Mouse (Mus musculus) macrophage (primary cell): ENCODE measurements around the gene Tvp23a. TPM values are rescaled to one million over a fixed set of nuclear protein-coding genes. Genes with fewer than 3 reads are reported as not detected.

ENCODE experiments used
- H3K27ac ChIP-seq: fragments of 350-480 bp; formaldehyde crosslinking; 2 replicates; pipeline ENCODE4 v1.9.0; 2021
- H3K36me3 ChIP-seq: fragments of 350-480 bp; formaldehyde crosslinking; 2 replicates; pipeline ENCODE4 v1.9.0; 2021; ENCODE audit errors: inconsistent target
- H3K4me3 ChIP-seq: fragments of 350-480 bp; formaldehyde crosslinking; 2 replicates; pipeline ENCODE4 v1.9.0; 2021; ENCODE audit errors: inconsistent target
- H3K79me2 ChIP-seq: fragments of 350-480 bp; formaldehyde crosslinking; 2 replicates; pipeline ENCODE4 v1.9.0; 2021; ENCODE audit errors: inconsistent target
- WGBS: methylation state at CpG from one replicate; pipeline ENCODE4 v1.1.7; 2026; ENCODE audit warnings: inconsistent platforms; ENCODE audit not compliant: missing documents; 5-methylcytosine and 5-hydroxymethylcytosine counted together
- polyA plus RNA-seq: library from polyadenylated mRNA; stranded (reverse); fragments of 250-400 nt; gene quantifications from 3 replicates; pipeline ENCODE4 v1.2.4, GENCODE M21; 2018; ENCODE audit warnings: inconsistent platforms
- total RNA-seq, 78 experiments: library from RNA; depleted of rRNA; stranded (reverse); fragments of 250-400 nt; gene quantifications; 1 replicate in 9 of 78; 2 replicates in 24 of 78; 3 replicates in 43 of 78; 4 replicates in 2 of 78; pipeline ENCODE4 v1.2.4; 2018; ENCODE audit warnings: inconsistent platforms in 56 of 78

Gene Tvp23a
- total RNA-seq (2018; cell fraction: chromatin; rRNA removed), result 1 to 10 TPM in 1 of 26 experiments, under 1 TPM in 10, not detected in 15; 0.18 to 1.4 (median 0.43) TPM
- total RNA-seq (2018; cell fraction: cytosol; rRNA removed), result under 1 TPM in 4 of 26 experiments, not detected in 22; 0.03 to 0.24 (median 0.08) TPM
- under 1 TPM in 10 of 26 experiments, not detected in 16; 0.13 to 0.96 (median 0.23) TPM for total RNA-seq (2018; cell fraction: nucleus; rRNA removed)
- polyA plus RNA-seq, result not detected in 3 replicates

GRCm38 (mm10) chr16:10447264-10447594, at the start of gene Tvp23a:
TSS of gene Tvp23a (minus strand) at chr16:10447362.
- no peak within 1 kb of the TSS for H3K27ac ChIP-seq
- WGBS, result 83% methylated on average over 12 of the region's 12 CpGs
- H3K79me2 ChIP-seq, result no peaks in the 10 kb centered on the region
- H3K36me3 ChIP-seq, result no peaks in the 10 kb centered on the region
- no peak within 1 kb of the TSS for H3K4me3 ChIP-seq

GRCm38 (mm10) chr16:10495824-10496298, 48.7 kb upstream of the Tvp23a start:
- Histone ChIP-seq H3K79me2 (no peaks in the 10 kb centered on the region), H3K27ac (peak overlapping the region; percentile 29), H3K36me3 (no peaks in the 10 kb centered on the region), H3K4me3 (no peak overlapping the region)
- 51% methylated on average over 2 of the region's 2 CpGs for WGBS

GRCm38 (mm10) chr16:10492587-10492986, 45.4 kb upstream of the Tvp23a start:
- WGBS, result 91% methylated on average over 3 of the region's 3 CpGs
- H3K79me2 ChIP-seq, result no peaks in the 10 kb centered on the region
- no peak overlapping the region for H3K27ac ChIP-seq
- no peak overlapping the region for H3K4me3 ChIP-seq
- no peaks in the 10 kb centered on the region for H3K36me3 ChIP-seq

- Histone ChIP-seq H3K27ac (no peak overlapping the region), H3K4me3 (no peak overlapping the region), H3K79me2 (no peaks in the 10 kb centered on the region), H3K36me3 (no peaks in the 10 kb centered on the region)
- WGBS, result 95% methylated on average over 3 of the region's 4 CpGs
Measured at GRCm38 (mm10) chr16:10491716-10492115, 44.6 kb upstream of the Tvp23a start.

- no peak overlapping the region for H3K4me3 ChIP-seq
- H3K27ac ChIP-seq, result no peak overlapping the region
- WGBS, result 95% methylated on average over 17 of the region's 18 CpGs
- no peaks in the 10 kb centered on the region for H3K79me2 ChIP-seq
- H3K36me3 ChIP-seq, result no peaks in the 10 kb centered on the region
Measured at GRCm38 (mm10) chr16:10490503-10491150, 43.5 kb upstream of the Tvp23a start.

- Histone ChIP-seq H3K79me2 (no peaks in the 10 kb centered on the region), H3K27ac (no peak overlapping the region; the same call in 1 of the 2 replicates), H3K36me3 (no peaks in the 10 kb centered on the region), H3K4me3 (peak overlapping the region; percentile 7; the same call in 1 of the 2 replicates)
- 23% methylated on average over 14 of the region's 14 CpGs for WGBS
Measured at GRCm38 (mm10) chr16:10489904-10490457, 42.8 kb upstream of the Tvp23a start.

- no peak overlapping the region; the same call in 1 of the 2 replicates for H3K27ac ChIP-seq
- WGBS, result 11% methylated on average over 9 of the region's 9 CpGs
- H3K36me3 ChIP-seq, result no peaks in the 10 kb centered on the region
- no peaks in the 10 kb centered on the region for H3K79me2 ChIP-seq
- H3K4me3 ChIP-seq, result peak overlapping the region; percentile 7; the same call in 1 of the 2 replicates
Measured at GRCm38 (mm10) chr16:10489483-10489882, 42.3 kb upstream of the Tvp23a start.

- no peak overlapping the region for H3K4me3 ChIP-seq
- H3K79me2 ChIP-seq, result no peaks in the 10 kb centered on the region
- no peak overlapping the region; the same call in 1 of the 2 replicates for H3K27ac ChIP-seq
- no peaks in the 10 kb centered on the region for H3K36me3 ChIP-seq
- WGBS, result 73% methylated on average over 7 of the region's 7 CpGs
Measured at GRCm38 (mm10) chr16:10488769-10489481, 41.8 kb upstream of the Tvp23a start.

- Histone ChIP-seq H3K4me3 (no peak overlapping the region), H3K36me3 (no peaks in the 10 kb centered on the region), H3K27ac (no peak overlapping the region), H3K79me2 (no peaks in the 10 kb centered on the region)
- 51% methylated on average over 8 of the region's 8 CpGs for WGBS
Measured at GRCm38 (mm10) chr16:10487895-10488493, 40.8 kb upstream of the Tvp23a start.

- H3K27ac ChIP-seq, result 0 out of 2 replicates have a peak overlapping the region, but pooled peaks have one; percentile 10
- no peaks in the 10 kb centered on the region for H3K79me2 ChIP-seq
- no peak overlapping the region for H3K4me3 ChIP-seq
- H3K36me3 ChIP-seq, result no peaks in the 10 kb centered on the region
- WGBS, result 56% methylated on average over 3 of the region's 3 CpGs
Measured at GRCm38 (mm10) chr16:10486993-10487392, 39.8 kb upstream of the Tvp23a start.

GRCm38 (mm10) chr16:10482343-10482742, 35.2 kb upstream of the Tvp23a start:
- H3K27ac ChIP-seq, result no peak overlapping the region
- no peaks in the 10 kb centered on the region for H3K79me2 ChIP-seq
- no peak overlapping the region for H3K4me3 ChIP-seq
- no peaks in the 10 kb centered on the region for H3K36me3 ChIP-seq
- 27% methylated on average over 4 of the region's 4 CpGs for WGBS

- no peak within 1 kb of the TSS for H3K4me3 ChIP-seq
- WGBS, result 63% methylated on average over 5 of the region's 5 CpGs
- no peak within 1 kb of the TSS for H3K27ac ChIP-seq
- no peaks in the 10 kb centered on the region for H3K79me2 ChIP-seq
- no peaks in the 10 kb centered on the region for H3K36me3 ChIP-seq
Measured at GRCm38 (mm10) chr16:10479857-10480256, 32.7 kb upstream of the Tvp23a start, which contains the start of gene Ciita. TSS of gene Ciita (plus strand) at chr16:10480059.

GRCm38 (mm10) chr16:10475919-10476318, 28.8 kb upstream of the Tvp23a start:
- 59% methylated on average over 2 of the region's 2 CpGs for WGBS
- no peak overlapping the region for H3K4me3 ChIP-seq
- no peaks in the 10 kb centered on the region for H3K36me3 ChIP-seq
- peak overlapping the region; percentile 50 for H3K27ac ChIP-seq
- no peaks in the 10 kb centered on the region for H3K79me2 ChIP-seq

GRCm38 (mm10) chr16:10474956-10475355, 27.8 kb upstream of the Tvp23a start:
- no peak overlapping the region for H3K27ac ChIP-seq
- no peaks in the 10 kb centered on the region for H3K36me3 ChIP-seq
- H3K4me3 ChIP-seq, result no peak overlapping the region
- WGBS, result 98% methylated on average over 3 of the region's 3 CpGs
- no peaks in the 10 kb centered on the region for H3K79me2 ChIP-seq
